Mouse (Mus musculus): ENCODE measurements around the gene Parp8.

GRCm38 (mm10) chr13:116969650-116970049 is 55.7 kb downstream of the Parp8 start:
- TF ChIP-seq CTCF (IDR thresholded peaks at IDR 0.05; ENCODE audit: extremely low read depth, insufficient read depth, low read length) (no peak), POLR2A (IDR thresholded peaks at IDR 0.05; ENCODE audit: extremely low read depth, insufficient read depth, low read length) (no peak)

Data from cortical plate, adult 2 months (tissue).